Mouse (Mus musculus): ENCODE data around the gene Dusp3.

- no peak for TF ChIP-seq CTCF (IDR thresholded peaks at IDR 0.05; ENCODE audit: control insufficient read depth, insufficient read depth, insufficient read length)
- no peak for TF ChIP-seq MAX (IDR thresholded peaks at IDR 0.05)
- TF ChIP-seq USF1 (IDR thresholded peaks at IDR 0.05; ENCODE audit: low read depth): no peak
Measured at GRCm38 (mm10) chr11:101981850-101982249, 5.0 kb downstream of the Dusp3 start.
